9 mouse cellular contexts compared by ENCODE assay signal in genomic region chr5:76079204-76080025, GRCm38 (mm10).
A peak's percentile ranks its signal among the peaks of the same experiment; 100 is the strongest.
DNase-seq lines count a peak whose midpoint lies in the region; ATAC-seq and TF ChIP-seq lines count a peak whose summit lies in the region.
"Had no signal": no experiment of that assay in that cellular context is flagged by ENCODE, and none has a peak within 500 bp of the region (broad histone marks: within the 10 kb centered on the region; RNA-seq: fewer than 3 reads in every experiment).

No protein-coding gene starts in this region.

- no peaks in the 10 kb centered on the region; the same call in 1 of the 2 replicates for H3K4me1 ChIP-seq in spleen, adult 2 months (ENCODE audit: control insufficient read depth, insufficient read depth, insufficient read length)
- peaks cover 4% of the 10 kb centered on the region; the same call in 1 of the 2 replicates for H3K4me1 ChIP-seq in lung, embryonic 15.5 days
- H3K4me1 ChIP-seq in thymus, adult 2 months (replicated peaks; ENCODE audit: control insufficient read depth, insufficient read depth, low read length), result no peaks in the 10 kb centered on the region

- H3K36me3 ChIP-seq in spleen, adult 2 months (ENCODE audit: control insufficient read depth, insufficient read depth, low read length), result no peaks in the 10 kb centered on the region
- H3K36me3 ChIP-seq in lung, embryonic 15.5 days, result no peaks in the 10 kb centered on the region
- no peaks in the 10 kb centered on the region for H3K36me3 ChIP-seq in thymus, adult 2 months (ENCODE audit: control insufficient read depth, insufficient read depth, low read length)
- H3K36me3 ChIP-seq: G1E had no signal

- 68% methylated on average over 11 of the region's 11 CpGs for WGBS in spleen, adult 2 months
- WGBS in lung, embryonic 15.5 days, result 49% methylated on average over 11 of the region's 11 CpGs
- 87% methylated on average over 11 of the region's 11 CpGs for WGBS in thymus, adult 2 months

- ATAC-seq in lung, embryonic 15.5 days (ENCODE audit: borderline replicate concordance, extremely low read depth, low FRiP score, low TSS enrichment), result peak; percentile 67; the same call in 1 of the 2 replicates

- no peak for DNase-seq in spleen, adult 2 months (ENCODE audit: low read depth in 1 of 2, low spot score in 2 of 2)
- DNase-seq in spleen, postnatal 10 days (ENCODE audit: low spot score in 2 of 2), result no peak
- DNase-seq in kidney, adult 11 months, result peak; percentile 49
- no peak for DNase-seq in layer of hippocampus, postnatal 36 days
- DNase-seq in thymus, adult 2 months, result no peak
- DNase-seq in spleen, postnatal 36 days (ENCODE audit: low spot score in 2 of 2), result no peak
- no peak for DNase-seq in thymus, postnatal 36 days

- no peak overlapping the region for H3K9ac ChIP-seq in lung, embryonic 15.5 days

- no peak overlapping the region for H3K4me3 ChIP-seq in spleen, adult 2 months (ENCODE audit: extremely low read depth, insufficient read depth, insufficient read length)
- no peak overlapping the region for H3K4me3 ChIP-seq in lung, embryonic 15.5 days
- H3K4me3 ChIP-seq in thymus, adult 2 months (ENCODE audit: control insufficient read depth, insufficient read depth, low read length), result no peak overlapping the region

- no peaks in the 10 kb centered on the region for H3K9me3 ChIP-seq in lung, embryonic 15.5 days
- H3K9me3 ChIP-seq: G1E had no signal

- peak overlapping the region; percentile 40; the same call in 1 of the 2 replicates for H3K27ac ChIP-seq in spleen, adult 2 months (ENCODE audit: insufficient read depth, low read length)
- H3K27ac ChIP-seq in lung, embryonic 15.5 days, result peak overlapping the region; percentile 74
- no peak overlapping the region for H3K27ac ChIP-seq in thymus, adult 2 months (ENCODE audit: control insufficient read depth, insufficient read depth, low read length)

- no peak for TF ChIP-seq CTCF in spleen, adult 2 months (IDR thresholded peaks at IDR 0.05; ENCODE audit: extremely low read depth, insufficient read depth, insufficient read length, insufficient replicate concordance)
- TF ChIP-seq CTCF in thymus, adult 2 months (IDR thresholded peaks at IDR 0.05; ENCODE audit: borderline replicate concordance, control insufficient read depth, extremely low read depth, insufficient read depth, low read length, poor library complexity), result no peak

- H3K4me2 ChIP-seq in lung, embryonic 15.5 days, result no peak overlapping the region

- TF ChIP-seq POLR2A in spleen, adult 2 months (IDR thresholded peaks at IDR 0.05; ENCODE audit: low read depth, low read length), result no peak
- no peak for TF ChIP-seq POLR2A in thymus, adult 2 months (IDR thresholded peaks at IDR 0.05; ENCODE audit: control insufficient read depth, extremely low read depth, insufficient read depth, low read length, poor library complexity)

- H3K27me3 ChIP-seq in spleen, adult 2 months (ENCODE audit: control insufficient read depth, insufficient read depth, low read length), result no peaks in the 10 kb centered on the region
- H3K27me3 ChIP-seq in lung, embryonic 15.5 days, result no peaks in the 10 kb centered on the region
- no peaks in the 10 kb centered on the region for H3K27me3 ChIP-seq in thymus, adult 2 months (ENCODE audit: control insufficient read depth, insufficient read depth, low read length)
